Comparison of ENCODE assay signal across 7 mouse cellular contexts in the genomic region with DNA sequence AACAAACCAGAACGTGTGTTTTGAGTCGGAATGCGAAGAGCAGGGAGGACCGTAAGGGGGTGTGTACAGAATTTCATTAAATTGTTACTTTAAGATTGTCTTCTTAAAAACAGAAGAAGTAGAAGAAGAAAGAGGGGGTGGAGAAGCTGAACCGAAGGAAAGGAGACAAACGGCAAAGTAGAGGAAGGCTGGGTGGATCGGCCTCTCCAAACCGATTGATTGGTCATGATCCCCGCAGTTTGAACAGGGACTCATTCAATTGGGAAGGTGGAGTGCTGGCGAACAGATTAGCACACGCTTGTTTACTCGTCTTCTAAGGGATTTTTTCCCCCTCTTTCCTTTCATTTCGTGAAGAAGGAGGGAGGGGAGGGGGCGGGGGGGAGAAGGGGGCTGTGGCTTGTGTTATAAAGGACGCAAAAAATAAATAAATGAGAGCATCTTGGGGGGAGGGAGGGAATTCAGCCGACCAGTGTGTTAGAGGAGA. TPM values are rescaled to one million over a fixed set of nuclear protein-coding genes. Genes with fewer than 3 reads are reported as not detected.
DNase-seq lines count a peak whose midpoint lies in the region; ATAC-seq and TF ChIP-seq lines count a peak whose summit lies in the region.

Gene Pappa, plus strand, starts transcription at position 434 of the 484 bp plus-strand sequence.

- no peak within 1 kb of the TSS; the same call in none of the 2 replicates for H3K9ac ChIP-seq in lung, postnatal 0 days (replicated peaks; ENCODE audit: low read depth)
- H3K9ac ChIP-seq in embryonic facial prominence, embryonic 15.5 days, result peak within 1 kb of the TSS; percentile 42
- H3K9ac ChIP-seq in limb, embryonic 12.5 days (replicated peaks), result peak within 1 kb of the TSS; percentile 67

- H3K4me3 ChIP-seq in lung, postnatal 0 days (ENCODE audit: low read depth, low read length), result peak within 1 kb of the TSS; percentile 52
- peak within 1 kb of the TSS; percentile 57 for H3K4me3 ChIP-seq in embryonic facial prominence, embryonic 15.5 days (replicated peaks)
- peak within 1 kb of the TSS; percentile 58 for H3K4me3 ChIP-seq in limb, embryonic 12.5 days (replicated peaks)

- 2% methylated on average over 16 of the region's 16 CpGs for WGBS in lung, postnatal 0 days
- WGBS in embryonic facial prominence, embryonic 15.5 days, result under 1% methylated on average over 16 of the region's 16 CpGs
- under 1% methylated on average over 16 of the region's 16 CpGs for WGBS in limb, embryonic 12.5 days

- no peak within 1 kb of the TSS for H3K27ac ChIP-seq in lung, postnatal 0 days (ENCODE audit: low read length)
- peak within 1 kb of the TSS; percentile 58 for H3K27ac ChIP-seq in embryonic facial prominence, embryonic 15.5 days (replicated peaks)
- peak within 1 kb of the TSS; percentile 87 for H3K27ac ChIP-seq in limb, embryonic 12.5 days

- H3K4me2 ChIP-seq in lung, postnatal 0 days (replicated peaks; ENCODE audit: low read depth, low read length), result peak within 1 kb of the TSS; percentile 87
- peak within 1 kb of the TSS; percentile 93 for H3K4me2 ChIP-seq in embryonic facial prominence, embryonic 15.5 days (replicated peaks)
- H3K4me2 ChIP-seq in limb, embryonic 12.5 days, result peak within 1 kb of the TSS; percentile 80

- no peaks in the 10 kb centered on the region for H3K9me3 ChIP-seq in lung, postnatal 0 days (ENCODE audit: low read length)
- no peaks in the 10 kb centered on the region for H3K9me3 ChIP-seq in embryonic facial prominence, embryonic 15.5 days (replicated peaks)
- no peaks in the 10 kb centered on the region for H3K9me3 ChIP-seq in limb, embryonic 12.5 days

- peaks cover 4% of the 10 kb centered on the region for H3K27me3 ChIP-seq in lung, postnatal 0 days (replicated peaks; ENCODE audit: insufficient read depth, low read length)
- no peaks in the 10 kb centered on the region for H3K27me3 ChIP-seq in embryonic facial prominence, embryonic 15.5 days
- H3K27me3 ChIP-seq in limb, embryonic 12.5 days, result peaks cover 13% of the 10 kb centered on the region

- H3K36me3 ChIP-seq in lung, postnatal 0 days (ENCODE audit: insufficient read depth, low read length), result no peaks in the 10 kb centered on the region
- H3K36me3 ChIP-seq in embryonic facial prominence, embryonic 15.5 days, result no peaks in the 10 kb centered on the region
- H3K36me3 ChIP-seq in limb, embryonic 12.5 days, result no peaks in the 10 kb centered on the region

- no peak for TF ChIP-seq CTCF in lung, postnatal 0 days (IDR thresholded peaks at IDR 0.05)

- TF ChIP-seq EP300 in lung, postnatal 0 days (IDR thresholded peaks at IDR 0.05), result no peak

- ATAC-seq in lung, postnatal 0 days, result no peak
- ATAC-seq in embryonic facial prominence, embryonic 15.5 days (ENCODE audit: insufficient number of reproducible peaks, low FRiP score, low TSS enrichment, low read depth), result no peak
- ATAC-seq in limb, embryonic 12.5 days (ENCODE audit: insufficient number of reproducible peaks, insufficient read depth, low FRiP score, low TSS enrichment, low read depth), result no peak

- no peaks in the 10 kb centered on the region for H3K4me1 ChIP-seq in lung, postnatal 0 days (ENCODE audit: insufficient read depth, low read depth, low read length)
- H3K4me1 ChIP-seq in embryonic facial prominence, embryonic 15.5 days, result peaks cover 20% of the 10 kb centered on the region
- H3K4me1 ChIP-seq in limb, embryonic 12.5 days (replicated peaks), result peaks cover 22% of the 10 kb centered on the region

- peak; percentile 26 for DNase-seq in lung, postnatal 0 days (ENCODE audit: low spot score)
- DNase-seq in lung, postnatal 25 days (ENCODE audit: low spot score), result no peak
- DNase-seq in retina, postnatal 1 day, result peak; percentile 34
- DNase-seq in layer of hippocampus, adult 11-12 months (ENCODE audit: low spot score), result no peak
- DNase-seq in gastrocnemius, adult 18-20 months (ENCODE audit: low spot score), result no peak

RNA-seq across cellular contexts. Expression of gene Pappa, which starts in this region (rescaled TPM):
- polyA plus RNA-seq in lung, postnatal 0 days (2015; fragmentation: Nextera tagmentation; extraction: Ambion mirVana), result 0.30 and 0.31 TPM in 2 replicates
- 1.7 and 1.9 TPM in 2 replicates for polyA plus RNA-seq in embryonic facial prominence, embryonic 15.5 days (2015; fragmentation: Nextera tagmentation; extraction: Ambion mirVana)
- 0.87 and 1.1 TPM in 2 replicates for polyA plus RNA-seq in limb, embryonic 12.5 days (2016; fragmentation: Nextera tagmentation; extraction: Ambion mirVana)
- under 1 TPM; 0.24 to 0.46 TPM for total RNA-seq in gastrocnemius, adult 18-20 months (2021)

Comparison
In these comparisons a context has a peak if more than half of its experiments do, and no peak if none do; other contexts are left out.
1. Peak in DNase-seq, H3K4me3 ChIP-seq and H3K4me2 ChIP-seq in lung, postnatal 0 days; RNA of the gene not detected or under 1 TPM.